Mouse (Mus musculus) G1E (cell line): Measurements from ENCODE around the gene Epb41l5. TPM values are rescaled to one million over a fixed set of nuclear protein-coding genes. Genes with fewer than 3 reads are reported as not detected.

Experiments
- ATAC-seq: 2 replicates; pipeline ENCODE4 v1.8.0; 2016; ENCODE audit warnings: mild to moderate bottlenecking; ENCODE audit not compliant: insufficient number of reproducible peaks, poor library complexity, low FRiP score, severe bottlenecking; ENCODE audit errors: extremely low read depth
- DNase-seq: peaks from one replicate; pipeline ENCODE4 v3.0.0; 2012; ENCODE audit warnings: low spot score
- H3K27me3 ChIP-seq: 2 replicates; pipeline ENCODE4 v1.6.1; 2012; ENCODE audit warnings: mild to moderate bottlenecking, low read length, inconsistent platforms; ENCODE audit not compliant: insufficient read depth
- H3K36me3 ChIP-seq: replicated peaks from 2 replicates; pipeline ENCODE3; 2012; ENCODE audit warnings: mild to moderate bottlenecking, inconsistent platforms
- H3K4me1 ChIP-seq: 2 replicates; pipeline ENCODE4 v1.6.1; 2012; ENCODE audit warnings: low read depth, low read length, inconsistent platforms, mixed read lengths; ENCODE audit not compliant: insufficient read depth
- H3K4me3 ChIP-seq: 2 replicates; pipeline ENCODE4 v1.5.1; 2012; ENCODE audit warnings: low read depth, mild to moderate bottlenecking, inconsistent platforms, low read length, moderate library complexity, mixed read lengths
- H3K9me3 ChIP-seq: replicated peaks from 2 replicates; pipeline ENCODE4 v1.6.1; 2012; ENCODE audit warnings: inconsistent platforms
- CTCF ChIP-seq: IDR thresholded peaks from 2 replicates; pipeline ENCODE4 v1.5.1; 2012; ENCODE audit warnings: low read depth, low read length, inconsistent platforms, mixed read lengths
- GATA1 ChIP-seq: IDR thresholded peaks from 2 replicates; pipeline ENCODE4 v1.6.1; 2012; ENCODE audit warnings: borderline replicate concordance, low read length, inconsistent platforms, mixed read lengths
- GATA2 ChIP-seq: IDR thresholded peaks from 2 replicates; pipeline ENCODE4 v1.6.1; 2012; ENCODE audit warnings: low read depth, low read length, inconsistent platforms, borderline replicate concordance
- POLR2AphosphoS5 ChIP-seq: IDR thresholded peaks from 2 replicates; pipeline ENCODE4 v1.6.1; 2012; ENCODE audit warnings: low read depth, low read length, inconsistent platforms; ENCODE audit not compliant: insufficient replicate concordance
- TAL1 ChIP-seq: conservative IDR thresholded peaks from 2 replicates; pipeline ENCODE4 v1.6.1; 2012; ENCODE audit warnings: low read depth, low read length, inconsistent platforms, mixed read lengths
- polyA plus RNA-seq: library from polyadenylated mRNA; stranded (reverse); fragments of >175 nt; gene quantifications from 2 replicates; pipeline ENCODE4 v1.2.3, GENCODE M21; 2012
- total RNA-seq, 2 experiments: library from RNA; stranded (forward) in 1 of 2; stranded (reverse) in 1 of 2; fragments of 200-1000 nt in 1 of 2; fragments of >200 nt in 1 of 2; fragmentation: Nextera tagmentation in 1 of 2; gene quantifications; 2 replicates each; pipeline ENCODE4 v1.2.3; 2014 to 2017

The Epb41l5 gene
- total and polyA plus RNA-seq, 3 experiments = 7.4 to 81.8 (median 22.5) TPM

GRCm38 (mm10) chr1:119540836-119541557 lies 107.8 kb downstream of the Epb41l5 start:
- Histone ChIP-seq H3K4me1 (peaks cover 30% of the 10 kb centered on the region), H3K36me3 (peaks cover 69% of the 10 kb centered on the region), H3K4me3 (no peak overlapping the region; the same call in 1 of the 2 replicates), H3K9me3 (no peaks in the 10 kb centered on the region), H3K27me3 (no peaks in the 10 kb centered on the region)
- TF ChIP-seq POLR2AphosphoS5 (no peak), GATA2 (no peak), CTCF (no peak), GATA1 (no peak), TAL1 (no peak)
- ATAC-seq = no peak
- no peak for DNase-seq

DNA sequence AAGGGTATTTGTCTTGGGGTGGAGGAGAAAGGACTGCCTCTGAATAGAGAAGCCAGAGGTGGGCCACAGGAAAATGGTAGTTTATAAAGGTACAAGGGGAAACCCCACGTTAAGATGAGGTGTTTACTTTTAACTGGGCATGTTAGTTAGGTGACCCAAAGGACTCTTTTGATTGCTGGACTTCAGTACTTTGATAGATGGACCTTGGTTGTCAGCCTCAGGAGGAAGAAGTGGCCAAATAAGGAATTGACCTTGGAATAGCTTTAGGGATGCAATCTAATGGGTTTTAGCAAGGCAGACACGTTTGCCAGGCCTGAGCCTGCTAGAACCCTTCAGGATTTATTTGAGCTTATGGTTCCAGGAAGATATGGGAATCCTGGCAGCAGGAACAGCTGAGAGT lies 109.5 kb downstream of the Epb41l5 start:
- Histone ChIP-seq H3K4me3 (no peak overlapping the region), H3K9me3 (no peaks in the 10 kb centered on the region), H3K27me3 (no peaks in the 10 kb centered on the region), H3K4me1 (peaks cover 15% of the 10 kb centered on the region), H3K36me3 (peaks cover 61% of the 10 kb centered on the region)
- no peak for DNase-seq
- no peak for TF ChIP-seq CTCF
- TF ChIP-seq TAL1 = no peak
- no peak for TF ChIP-seq GATA2
- TF ChIP-seq POLR2AphosphoS5 = no peak
- no peak for TF ChIP-seq GATA1
- ATAC-seq = no peak

- H3K4me3 ChIP-seq = no peak overlapping the region
- ATAC-seq (no peak), DNase-seq (no peak)
- no peaks in the 10 kb centered on the region for H3K9me3 ChIP-seq
- peaks cover 59% of the 10 kb centered on the region for H3K36me3 ChIP-seq
- peaks cover 14% of the 10 kb centered on the region for H3K4me1 ChIP-seq
- no peak for TF ChIP-seq TAL1
- TF ChIP-seq GATA2 = no peak
- no peak for TF ChIP-seq GATA1
- no peak for TF ChIP-seq CTCF
- no peak for TF ChIP-seq POLR2AphosphoS5
- H3K27me3 ChIP-seq = no peaks in the 10 kb centered on the region
Measured at GRCm38 (mm10) chr1:119537651-119538050, 111.1 kb downstream of the Epb41l5 start.

GRCm38 (mm10) chr1:119536122-119536521 lies 112.7 kb downstream of the Epb41l5 start:
- ATAC-seq (no peak), DNase-seq (no peak)
- TF ChIP-seq GATA1 (no peak), POLR2AphosphoS5 (no peak), GATA2 (no peak), CTCF (no peak), TAL1 (no peak)
- Histone ChIP-seq H3K9me3 (no peaks in the 10 kb centered on the region), H3K4me1 (peaks cover 17% of the 10 kb centered on the region), H3K36me3 (peaks cover 54% of the 10 kb centered on the region), H3K27me3 (no peaks in the 10 kb centered on the region), H3K4me3 (no peak overlapping the region)

DNA sequence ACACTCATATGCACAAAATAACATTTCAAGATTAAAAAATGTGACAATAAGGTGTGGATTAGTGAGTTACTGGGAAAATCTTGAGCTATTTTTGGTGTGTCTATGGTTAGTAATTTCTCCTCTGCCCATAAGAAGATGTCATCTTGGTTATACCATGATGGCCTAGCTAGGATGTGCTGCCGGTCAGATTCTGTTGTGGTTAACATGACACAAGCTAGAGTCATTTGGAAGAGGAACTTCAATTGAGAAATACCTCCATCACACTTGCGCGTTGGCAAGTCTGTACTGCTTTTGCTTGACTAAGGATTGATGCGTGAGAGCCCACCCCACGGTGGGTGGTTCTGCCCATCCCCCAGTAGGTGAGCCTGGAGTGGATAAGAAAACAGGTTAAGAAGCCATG lies 114.5 kb downstream of the Epb41l5 start:
- TF ChIP-seq POLR2AphosphoS5 (no peak), TAL1 (no peak), CTCF (no peak), GATA1 (no peak), GATA2 (no peak)
- H3K27me3 ChIP-seq = no peaks in the 10 kb centered on the region
- ATAC-seq = no peak

GRCm38 (mm10) chr1:119533093-119533805 lies 115.6 kb downstream of the Epb41l5 start:
- TF ChIP-seq GATA2 = no peak
- TF ChIP-seq POLR2AphosphoS5 = no peak
- no peak for TF ChIP-seq GATA1
- no peak for TF ChIP-seq TAL1
- no peak for TF ChIP-seq CTCF
- Histone ChIP-seq H3K27me3 (no peaks in the 10 kb centered on the region), H3K36me3 (peaks cover 65% of the 10 kb centered on the region), H3K4me3 (no peak overlapping the region), H3K9me3 (peaks cover 8% of the 10 kb centered on the region), H3K4me1 (peaks cover 29% of the 10 kb centered on the region)
- ATAC-seq (no peak), DNase-seq (no peak)

More for the DNA sequence above, 114.5 kb downstream of the Epb41l5 start:
- Histone ChIP-seq H3K36me3 (peaks cover 62% of the 10 kb centered on the region), H3K9me3 (no peaks in the 10 kb centered on the region), H3K4me1 (peaks cover 24% of the 10 kb centered on the region), H3K4me3 (no peak overlapping the region)
- DNase-seq = no peak
